Mouse (Mus musculus) monocyte, adult 59 days (primary cell): ENCODE data around the gene Mdh1b. TPM values are rescaled to one million over a fixed set of nuclear protein-coding genes. Genes with fewer than 3 reads are reported as not detected.

Experiments used
- total RNA-seq, 2 experiments: library from RNA; stranded (reverse); gene quantifications; one replicate each; pipeline ENCODE4 v1.2.4; 2023

The Mdh1b gene
- total RNA-seq: not detected

DNA sequence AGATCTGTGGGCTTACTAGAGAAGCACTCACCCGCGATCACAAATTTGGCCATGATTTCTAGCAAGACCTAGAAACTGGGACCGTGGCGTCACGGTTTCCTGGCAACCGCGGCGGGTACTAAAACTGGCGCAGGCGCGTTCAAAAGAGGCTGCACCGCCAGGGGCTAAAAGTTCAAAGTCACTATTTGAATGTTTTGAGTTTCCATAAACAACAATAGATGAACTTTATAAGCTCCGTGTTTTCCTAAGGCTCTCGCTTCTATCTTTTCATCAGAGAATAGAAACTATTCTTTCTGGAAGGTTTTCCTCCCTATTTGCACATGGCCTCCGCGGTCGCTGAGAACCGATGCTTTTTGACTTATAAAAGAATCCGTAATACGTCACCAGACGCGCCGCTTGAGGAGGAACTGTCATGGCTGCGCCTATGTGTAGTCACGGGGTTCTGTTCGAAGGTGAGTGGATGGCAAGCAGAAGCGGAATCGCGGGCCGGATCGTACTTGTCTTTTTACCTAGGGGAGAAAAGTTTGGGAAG, at the start of gene Mdh1b, which contains the start of gene Fastkd2:
Mdh1b (minus strand) TSS at position 79 of the 532 bp plus-strand sequence.
Fastkd2 (plus strand) TSS at position 375 of the 532 bp plus-strand sequence.

DNA sequence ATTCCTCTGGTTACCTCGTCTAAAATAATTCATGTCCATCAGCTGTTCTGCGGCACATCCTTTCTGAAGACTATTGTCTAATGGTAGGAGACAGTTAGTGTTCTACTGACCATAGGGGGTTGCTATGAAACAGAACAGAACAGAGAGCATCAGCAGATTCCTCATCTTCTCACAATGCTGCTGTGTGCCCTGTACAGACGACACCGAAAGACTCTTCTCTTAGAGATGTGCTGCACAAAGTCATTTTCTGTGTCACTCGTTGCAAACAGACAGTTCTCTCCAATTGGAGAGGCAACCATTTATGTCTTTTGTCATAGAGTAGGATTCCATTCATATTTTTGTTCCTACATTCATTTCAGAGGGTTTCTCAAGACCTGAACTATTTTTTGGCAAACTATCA, 39.0 kb upstream of the Mdh1b start, which contains the start of gene 4933402D24Rik:
4933402D24Rik (minus strand) TSS at position 101 of the 400 bp plus-strand sequence.

GRCm38 (mm10) chr1:63686827-63687226, 43.3 kb downstream of the Mdh1b start, which contains the start of gene Dytn:
Gene Dytn, minus strand, starts transcription at chr1:63686927.

Other genes with a start within 250 kb of the Mdh1b start
- gene Gm39653, start 114.3 kb downstream of the Mdh1b start, total RNA-seq: not detected
- not detected for gene Dytn, start 43.4 kb downstream of the Mdh1b start, total RNA-seq
- 10 to 100 TPM; 16.9 to 17.0 TPM for gene Fastkd2, start 296 bp upstream of the Mdh1b start, total RNA-seq
- not detected for gene 4933402D24Rik, start 38.9 kb upstream of the Mdh1b start, total RNA-seq